Mouse (Mus musculus): ENCODE data around the gene Trim66.

Gene Trim66

GRCm38 (mm10) chr7:109455748-109456147 lies 52.2 kb downstream of the Trim66 start:
- DNase-seq (ENCODE audit: low read depth, low spot score): no peak

- no peak for DNase-seq (ENCODE audit: low read depth, low spot score)
Measured at GRCm38 (mm10) chr7:109454856-109455255, 53.1 kb downstream of the Trim66 start.

- peak; percentile 37 for DNase-seq (ENCODE audit: low read depth, low spot score)
Measured at GRCm38 (mm10) chr7:109448060-109448459, 59.9 kb downstream of the Trim66 start.

GRCm38 (mm10) chr7:109445012-109445411 lies 62.9 kb downstream of the Trim66 start:
- peak; percentile 71 for DNase-seq (ENCODE audit: low read depth, low spot score)

GRCm38 (mm10) chr7:109442739-109443138 lies 65.2 kb downstream of the Trim66 start:
- no peak for DNase-seq (ENCODE audit: low read depth, low spot score)

GRCm38 (mm10) chr7:109440697-109441269 lies 67.2 kb downstream of the Trim66 start:
- DNase-seq (ENCODE audit: low read depth, low spot score): no peak

- peak; percentile 81 for DNase-seq (ENCODE audit: low read depth, low spot score)
Measured at GRCm38 (mm10) chr7:109438781-109439591, 68.9 kb downstream of the Trim66 start, which contains the start of gene Stk33. TSS of gene Stk33 (minus strand) at chr7:109439081.

GRCm38 (mm10) chr7:109424422-109425159 lies 83.3 kb downstream of the Trim66 start:
- DNase-seq (ENCODE audit: low read depth, low spot score): peak; percentile 30

- DNase-seq (ENCODE audit: low read depth, low spot score): no peak
Measured at GRCm38 (mm10) chr7:109422803-109423202, 85.1 kb downstream of the Trim66 start.

- no peak for DNase-seq (ENCODE audit: low read depth, low spot score)
Measured at GRCm38 (mm10) chr7:109405491-109405890, 102.4 kb downstream of the Trim66 start.

- DNase-seq (ENCODE audit: low read depth, low spot score): no peak
Measured at GRCm38 (mm10) chr7:109399299-109399698, 108.6 kb downstream of the Trim66 start.

Data from ZHBTc4 (cell line).